Mouse (Mus musculus): ENCODE measurements around the gene Per1.
"Not testable (repeated sequence)": the region's sequence is repeated elsewhere in the genome, so short reads cannot be mapped to it uniquely, and the experiment has no call there.

Gene Per1

GRCm38 (mm10) chr11:69081613-69082012, 13.4 kb upstream of the Per1 start:
- no peak for DNase-seq

GRCm38 (mm10) chr11:69085608-69086007, 9.4 kb upstream of the Per1 start:
- DNase-seq: no peak

GRCm38 (mm10) chr11:69086390-69086789, 8.6 kb upstream of the Per1 start:
- no peak for DNase-seq

GRCm38 (mm10) chr11:69087082-69087481, 7.9 kb upstream of the Per1 start:
- DNase-seq: peak; percentile 39

- no peak for DNase-seq
Observed at GRCm38 (mm10) chr11:69087597-69087996, 7.4 kb upstream of the Per1 start.

- DNase-seq: peak; percentile 94
Observed at GRCm38 (mm10) chr11:69088103-69088855, 6.7 kb upstream of the Per1 start, which contains the start of gene Vamp2. Vamp2 (plus strand) TSS chr11:69088490.

DNA sequence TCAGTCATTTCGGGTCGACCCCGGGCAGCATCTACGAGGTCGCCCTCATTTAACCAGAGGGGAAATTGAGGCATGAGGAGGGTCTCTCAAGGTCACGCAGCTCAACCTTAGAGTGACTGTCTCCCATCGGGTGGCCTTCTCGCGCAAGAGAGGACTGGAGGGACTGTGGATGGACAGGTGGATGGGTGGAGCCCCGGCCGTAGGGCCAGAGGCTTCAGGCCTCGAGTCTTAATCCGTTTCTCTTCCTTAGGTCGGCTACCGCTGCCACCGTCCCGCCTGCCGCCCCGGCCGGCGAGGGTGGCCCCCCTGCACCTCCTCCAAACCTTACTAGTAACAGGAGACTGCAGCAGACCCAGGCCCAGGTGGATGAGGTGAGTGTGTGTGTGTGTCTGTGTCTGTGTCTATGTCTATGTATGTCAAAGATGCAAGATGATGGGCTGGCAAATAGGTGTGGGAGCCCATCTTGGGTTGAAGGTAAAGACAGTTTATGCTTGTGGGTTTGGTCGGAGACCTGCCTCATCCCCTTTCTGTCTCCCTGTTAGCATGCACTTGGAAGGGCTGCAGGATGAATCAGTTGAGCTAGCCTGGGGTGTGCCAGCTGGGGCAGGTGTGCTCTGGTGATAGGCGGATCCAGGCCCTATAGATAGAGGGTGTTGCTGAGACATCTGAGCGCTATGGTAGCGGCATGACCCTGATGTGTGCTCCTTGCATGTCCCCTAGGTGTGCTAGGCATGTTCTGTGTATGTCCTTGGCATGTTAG, 6.0 kb upstream of the Per1 start:
- peak; percentile 34 for DNase-seq

DNA sequence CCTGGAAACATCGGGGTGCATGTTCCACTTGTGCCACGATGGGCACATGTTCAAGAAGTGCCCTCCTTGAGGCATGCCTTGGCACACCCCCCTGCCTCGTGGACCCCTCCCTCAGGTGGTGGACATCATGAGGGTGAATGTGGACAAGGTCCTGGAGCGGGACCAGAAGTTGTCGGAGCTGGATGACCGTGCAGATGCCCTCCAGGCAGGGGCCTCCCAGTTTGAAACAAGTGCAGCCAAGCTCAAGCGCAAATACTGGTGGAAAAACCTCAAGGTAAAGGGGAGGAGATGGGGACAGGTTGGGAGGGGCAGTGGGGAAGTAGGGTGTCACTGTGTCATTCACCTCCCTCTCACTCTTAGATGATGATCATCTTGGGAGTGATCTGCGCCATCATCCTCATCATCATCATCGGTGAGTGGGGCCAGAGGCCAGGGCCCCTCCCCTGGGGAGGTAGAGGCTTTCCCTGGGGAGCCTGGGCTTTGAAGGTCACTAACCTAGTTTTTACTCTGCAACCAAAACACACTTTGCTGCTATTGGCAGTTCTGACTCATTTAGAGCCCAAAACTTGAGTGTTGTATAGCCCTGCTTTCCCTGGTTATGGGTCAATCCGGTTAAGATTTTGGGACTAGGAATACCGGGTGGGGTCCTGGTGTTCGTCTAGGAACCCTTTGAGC, 5.3 kb upstream of the Per1 start:
- peak; percentile 55 for DNase-seq

GRCm38 (mm10) chr11:69090367-69090766, 4.7 kb upstream of the Per1 start:
- DNase-seq: no peak

- no peak for DNase-seq
Observed at GRCm38 (mm10) chr11:69091566-69092385, 3.2 kb upstream of the Per1 start.

DNA sequence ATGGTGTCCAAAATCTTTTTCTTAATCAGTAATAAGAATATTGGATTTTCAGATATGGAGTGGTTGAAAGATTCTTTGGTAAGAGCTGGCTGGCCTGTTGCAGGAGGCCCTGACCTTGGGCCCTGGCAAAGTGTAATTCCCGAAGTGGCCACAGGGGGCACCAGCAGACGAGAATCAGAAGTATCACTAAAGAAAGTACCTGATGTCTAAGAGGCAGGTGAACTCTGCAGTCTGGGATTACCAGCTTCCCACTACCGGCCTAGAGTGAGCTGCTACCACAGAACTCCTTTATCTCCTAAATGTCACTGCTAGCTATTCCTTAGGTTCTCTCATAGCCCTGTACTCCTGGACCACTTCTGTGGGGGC, 2.6 kb upstream of the Per1 start:
- DNase-seq: peak; percentile 87

DNA sequence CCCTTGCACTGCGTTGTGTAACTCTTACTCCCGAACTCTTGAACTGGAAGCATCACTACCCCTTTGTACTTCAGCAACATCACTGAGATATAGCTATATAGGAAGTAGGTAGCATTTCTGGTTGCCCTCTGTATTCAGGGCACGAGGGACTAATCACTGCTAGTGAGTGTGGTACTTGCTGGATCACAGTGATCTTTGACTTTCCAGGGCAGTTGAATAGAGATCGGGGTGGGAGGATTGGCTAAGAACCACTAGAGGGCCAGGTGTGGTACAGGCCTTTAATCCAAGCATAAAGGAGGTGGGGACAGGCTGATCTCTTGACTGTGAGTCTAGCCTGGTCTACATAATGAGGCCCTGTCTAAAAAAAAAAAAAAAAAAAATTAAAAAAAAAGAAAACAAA, 2.1 kb upstream of the Per1 start:
- DNase-seq: no peak

DNA sequence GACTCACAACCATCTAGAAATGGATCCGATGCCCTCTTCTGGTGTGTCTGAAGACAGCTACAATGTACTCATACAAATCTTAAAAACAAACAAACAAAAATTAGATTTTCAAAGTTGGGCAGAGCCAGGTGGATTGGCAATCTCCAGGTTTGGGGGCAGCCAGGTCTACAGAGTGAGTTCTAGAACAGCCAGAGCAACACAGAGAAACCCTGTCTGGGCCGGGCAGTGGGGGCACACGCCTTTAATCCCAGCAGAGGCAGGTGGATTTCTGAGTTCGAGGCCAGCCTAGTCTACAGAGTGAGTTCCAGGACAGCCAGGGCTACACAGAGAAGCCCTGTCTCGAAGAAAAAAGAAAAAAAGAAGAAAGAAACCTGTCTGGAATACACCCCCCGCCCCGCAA, 1.2 kb upstream of the Per1 start:
- DNase-seq: not testable (repeated sequence)

GRCm38 (mm10) chr11:69095511-69096231, 654 bp downstream of the Per1 start:
- DNase-seq: peak; percentile 33

- DNase-seq: no peak
Observed at GRCm38 (mm10) chr11:69096360-69096986, 1.5 kb downstream of the Per1 start.

- DNase-seq: peak; percentile 87
Observed at GRCm38 (mm10) chr11:69096987-69097900, 2.2 kb downstream of the Per1 start.

DNA sequence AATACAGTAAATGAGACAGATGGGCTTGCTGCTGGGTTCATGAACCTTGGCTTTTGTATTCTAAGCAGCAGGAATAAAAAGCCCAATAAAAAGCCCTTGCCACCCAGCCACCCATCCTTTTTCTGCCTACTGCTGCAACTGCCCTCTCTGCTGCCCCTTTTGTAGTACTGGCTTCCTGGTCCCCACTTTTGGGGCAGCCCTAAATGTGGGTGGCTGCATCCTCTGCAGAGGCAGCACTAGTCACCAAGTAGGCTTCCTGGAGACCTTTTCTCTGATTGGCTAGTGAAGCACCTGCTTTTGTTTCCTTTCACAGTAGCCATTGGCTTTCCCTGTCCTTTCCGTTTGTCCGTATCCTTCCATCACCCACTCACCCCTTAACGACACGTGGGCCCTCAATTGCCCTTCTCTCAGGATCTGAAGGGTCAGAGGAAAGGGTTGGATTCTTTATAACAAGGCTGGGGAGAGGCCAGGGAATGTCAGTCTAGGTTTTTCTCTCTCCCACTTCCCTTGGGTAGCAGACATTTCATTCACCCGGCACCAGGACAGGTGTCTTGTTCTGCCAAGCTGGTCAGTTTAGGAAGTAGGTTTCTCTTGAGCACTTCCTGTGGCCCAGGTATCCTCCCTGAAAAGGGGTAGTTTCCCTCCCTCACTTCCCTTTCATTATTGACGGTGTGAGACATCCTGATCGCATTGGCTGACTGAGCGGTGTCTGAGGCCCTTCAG, 3.2 kb downstream of the Per1 start:
- DNase-seq: no peak

DNA sequence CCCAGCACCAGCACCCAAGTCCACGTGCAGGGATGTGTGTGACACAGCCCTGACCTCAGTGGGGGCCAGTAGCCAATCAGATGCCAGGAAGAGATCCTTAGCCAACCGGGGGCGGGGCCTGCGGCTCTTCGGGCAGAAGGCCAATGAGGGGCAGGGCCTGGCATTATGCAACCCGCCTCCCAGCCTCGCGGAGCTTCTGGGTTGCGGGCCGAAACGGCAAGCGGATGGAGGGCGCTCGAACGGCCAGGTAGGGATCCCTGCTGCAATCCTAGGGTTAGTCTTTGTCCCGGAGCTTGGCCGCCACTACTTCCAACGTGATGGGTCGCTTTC, 3.7 kb downstream of the Per1 start:
- DNase-seq: peak; percentile 100

DNA sequence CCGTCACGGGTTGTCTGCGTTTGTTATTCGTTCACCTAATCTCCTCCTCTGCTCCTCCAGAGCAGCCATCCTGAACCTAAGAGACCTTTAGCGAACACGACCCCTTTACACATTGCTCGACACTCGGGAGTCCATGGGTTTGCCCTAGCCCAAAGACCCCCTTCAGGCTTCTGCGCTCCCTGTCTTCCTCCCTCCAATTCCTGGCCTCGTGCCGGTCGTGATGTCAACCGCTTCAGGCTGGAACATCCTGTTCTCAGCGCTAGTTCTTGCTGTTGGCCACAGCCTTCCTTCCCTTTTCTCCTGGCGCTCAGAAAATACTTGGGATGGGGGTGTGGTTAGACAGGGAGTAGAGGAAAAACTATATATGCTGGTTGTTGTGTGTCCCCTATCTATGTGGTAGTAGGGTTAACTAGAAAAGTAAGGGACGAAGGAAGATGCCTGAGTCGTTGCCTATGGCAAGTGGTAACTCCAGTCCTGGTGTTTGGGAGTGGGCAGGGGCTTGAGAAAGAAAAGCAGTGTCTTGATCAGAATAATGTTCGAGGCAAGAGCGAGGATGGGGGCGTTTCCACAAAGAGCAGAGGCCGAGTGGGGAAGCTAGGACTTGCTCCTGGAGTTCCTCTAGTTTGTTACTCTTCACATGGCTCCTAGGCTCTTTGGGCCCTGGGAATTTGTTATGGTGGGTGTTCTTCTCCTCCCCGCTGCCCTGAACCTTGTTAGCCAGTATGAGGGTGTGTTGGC, 4.3 kb downstream of the Per1 start:
- peak; percentile 79 for DNase-seq
